Mouse (Mus musculus) CD8-positive naive resting alpha-beta T cell, adult 2 months (primary cell): Measurements from ENCODE around the gene Serpini1.
"Not testable (repeated sequence)": the region's sequence is repeated elsewhere in the genome, so short reads cannot be mapped to it uniquely, and the experiment has no call there.

Experiments
- DNase-seq, 2 experiments: peaks; one replicate each; pipeline ENCODE4 v3.0.0; 2022; ENCODE audit warnings: low read depth in 2 of 2, low spot score in 2 of 2

Serpini1 gene

DNA sequence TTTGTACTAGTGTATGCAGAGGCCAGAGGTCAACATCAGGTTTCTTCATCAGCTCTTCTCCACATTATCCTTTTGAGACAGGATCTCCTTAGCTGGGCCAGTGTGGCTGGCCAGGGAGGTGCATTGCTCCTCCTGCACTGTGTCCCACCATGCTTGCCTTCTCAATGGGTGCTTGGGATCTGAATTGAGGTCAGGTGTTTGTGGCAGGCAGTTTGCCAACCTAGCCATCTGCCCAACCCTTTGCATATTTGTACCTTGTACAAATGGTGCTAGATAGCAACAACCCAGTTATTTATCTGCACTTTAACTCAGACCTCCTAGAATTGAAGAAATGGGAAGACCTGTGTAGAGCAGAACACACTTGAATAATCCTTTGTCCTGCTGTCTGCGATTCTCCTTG is 78.3 kb downstream of the Serpini1 start:
- DNase-seq = no peak

DNA sequence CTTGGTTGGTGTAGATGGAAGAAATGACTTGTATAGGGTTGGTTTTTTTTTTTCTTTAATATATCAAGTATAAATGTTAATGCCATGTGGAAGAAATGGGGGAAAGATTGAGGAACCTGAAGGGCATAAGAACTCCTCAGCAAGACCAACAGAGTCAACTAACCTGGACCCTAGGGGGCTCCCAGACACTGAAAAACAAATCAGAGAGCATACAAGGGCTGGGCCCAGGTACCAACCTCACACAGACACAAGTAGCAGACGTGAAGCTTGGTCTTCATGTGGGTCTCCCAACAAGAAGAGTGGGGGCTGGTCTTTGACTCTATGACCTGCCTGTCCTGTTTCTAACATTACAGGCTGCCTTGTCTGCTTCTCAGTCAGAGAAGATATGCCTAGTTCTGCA is 82.2 kb downstream of the Serpini1 start:
- peak in 1 of 2 experiments; percentile 6 for DNase-seq

DNA sequence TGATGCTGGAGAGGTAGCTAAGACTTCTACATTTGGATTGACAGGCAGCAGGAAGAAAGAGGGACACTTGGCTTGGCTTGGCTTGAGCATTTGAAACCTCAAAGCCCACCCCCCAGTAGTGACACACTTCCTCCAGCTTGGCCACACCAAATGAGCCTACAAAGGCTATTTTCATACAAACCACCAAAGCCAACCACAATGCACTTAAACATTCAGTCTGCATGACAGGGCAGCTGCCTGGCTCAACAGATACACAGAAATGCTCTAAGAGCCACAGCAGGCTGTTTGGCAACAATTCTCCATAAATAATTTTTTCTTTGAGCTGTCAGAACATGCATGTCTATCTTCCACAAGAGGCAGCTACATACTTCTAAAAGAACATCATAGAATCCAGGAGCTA is 90.2 kb downstream of the Serpini1 start:
- no peak for DNase-seq

DNA sequence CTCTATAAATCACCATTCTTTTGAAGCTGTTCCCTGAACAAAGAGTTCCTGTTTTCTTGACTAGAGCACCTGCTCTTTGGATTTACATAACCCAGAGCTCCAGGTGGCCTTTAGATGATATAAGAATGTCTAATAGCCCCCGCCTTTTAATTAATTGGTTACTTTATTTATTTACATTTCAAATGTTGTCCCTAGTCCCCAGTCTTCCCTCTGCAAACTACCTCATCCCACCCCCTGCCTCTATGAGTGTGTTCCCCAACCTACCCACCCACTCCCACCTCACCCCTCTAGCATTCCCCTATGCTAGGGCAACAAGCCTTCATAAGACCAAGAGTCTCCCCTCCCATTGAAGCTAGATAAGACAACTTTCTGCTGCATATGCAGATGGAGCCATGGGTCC is 90.9 kb downstream of the Serpini1 start:
- no peak for DNase-seq

DNA sequence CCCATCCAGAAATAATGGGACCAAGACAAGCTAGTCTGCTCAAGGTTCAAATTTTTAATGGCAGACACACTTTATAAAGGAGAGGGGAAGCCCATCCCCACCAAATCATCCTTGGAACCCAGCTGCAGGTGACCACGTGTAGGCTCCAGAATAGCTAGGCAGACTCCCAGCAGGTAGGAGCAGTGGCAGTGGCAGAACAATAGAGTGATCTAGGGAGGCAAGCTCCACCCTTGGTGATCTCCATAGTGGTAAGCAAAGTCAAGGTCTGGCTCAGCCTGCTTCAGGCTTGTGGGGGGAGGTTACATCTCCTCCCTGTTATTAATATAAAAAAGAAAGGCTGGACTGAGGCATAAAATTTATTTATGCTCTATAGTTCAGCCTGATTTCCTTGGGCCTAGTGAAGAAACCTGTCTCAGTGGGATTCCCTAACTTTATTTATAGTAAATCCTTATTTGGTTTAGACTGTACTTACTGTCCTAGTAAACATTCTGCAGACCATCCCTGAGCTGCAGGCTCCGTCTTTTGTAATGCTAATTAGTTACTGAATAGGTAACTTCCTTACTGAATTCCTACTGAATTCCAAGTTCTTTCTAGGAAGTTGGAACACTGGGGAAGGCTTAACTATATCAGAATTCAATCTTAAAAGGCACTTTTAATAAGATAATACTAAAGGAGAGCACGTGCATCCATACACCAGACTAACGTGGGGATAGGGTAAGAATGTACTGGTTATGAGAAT is 93.2 kb downstream of the Serpini1 start:
- DNase-seq = not testable (repeated sequence)

DNA sequence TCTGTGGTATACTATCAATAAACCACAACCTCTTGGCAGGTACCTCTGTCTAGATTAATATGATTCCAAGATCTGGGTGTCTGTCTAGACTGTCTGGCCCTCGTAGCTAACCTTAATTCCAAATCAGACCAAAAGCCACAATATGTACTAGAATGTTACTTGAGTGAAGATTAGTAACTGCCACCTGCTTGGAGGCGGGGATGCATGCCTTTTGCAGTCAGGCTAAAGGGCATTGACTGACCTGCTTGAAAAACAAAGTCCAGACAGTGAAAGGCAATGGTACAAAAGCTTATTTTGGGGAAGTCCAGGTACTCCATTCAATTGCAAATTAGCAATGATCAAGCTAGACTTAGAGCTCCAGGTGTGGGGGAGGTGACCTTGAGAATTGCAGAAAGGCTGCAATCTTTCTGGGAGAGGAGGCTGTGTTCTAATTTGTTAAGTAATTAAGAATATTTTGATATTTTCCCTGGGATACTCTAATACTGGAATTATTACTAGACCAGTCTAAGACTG is 94.3 kb downstream of the Serpini1 start:
- DNase-seq = no peak

DNA sequence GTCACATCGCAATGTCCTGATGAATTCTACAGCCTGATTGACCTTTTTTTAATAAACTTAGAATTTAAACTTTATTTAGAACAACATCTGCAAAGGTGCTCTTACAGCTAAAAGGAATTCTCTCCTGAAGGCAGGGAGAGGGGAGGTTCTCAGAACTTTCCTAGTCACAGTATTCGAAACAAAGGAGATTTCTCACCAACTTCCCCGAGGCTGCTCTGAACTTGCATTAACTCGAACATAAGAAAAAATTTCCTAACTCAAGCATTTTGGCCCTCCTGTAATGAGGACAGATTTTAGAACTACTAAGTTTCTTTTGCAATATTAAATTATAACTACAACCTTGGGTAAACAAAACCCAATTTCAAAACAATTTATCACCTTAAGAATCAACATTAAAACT is 96.6 kb downstream of the Serpini1 start:
- not testable (repeated sequence) for DNase-seq

DNA sequence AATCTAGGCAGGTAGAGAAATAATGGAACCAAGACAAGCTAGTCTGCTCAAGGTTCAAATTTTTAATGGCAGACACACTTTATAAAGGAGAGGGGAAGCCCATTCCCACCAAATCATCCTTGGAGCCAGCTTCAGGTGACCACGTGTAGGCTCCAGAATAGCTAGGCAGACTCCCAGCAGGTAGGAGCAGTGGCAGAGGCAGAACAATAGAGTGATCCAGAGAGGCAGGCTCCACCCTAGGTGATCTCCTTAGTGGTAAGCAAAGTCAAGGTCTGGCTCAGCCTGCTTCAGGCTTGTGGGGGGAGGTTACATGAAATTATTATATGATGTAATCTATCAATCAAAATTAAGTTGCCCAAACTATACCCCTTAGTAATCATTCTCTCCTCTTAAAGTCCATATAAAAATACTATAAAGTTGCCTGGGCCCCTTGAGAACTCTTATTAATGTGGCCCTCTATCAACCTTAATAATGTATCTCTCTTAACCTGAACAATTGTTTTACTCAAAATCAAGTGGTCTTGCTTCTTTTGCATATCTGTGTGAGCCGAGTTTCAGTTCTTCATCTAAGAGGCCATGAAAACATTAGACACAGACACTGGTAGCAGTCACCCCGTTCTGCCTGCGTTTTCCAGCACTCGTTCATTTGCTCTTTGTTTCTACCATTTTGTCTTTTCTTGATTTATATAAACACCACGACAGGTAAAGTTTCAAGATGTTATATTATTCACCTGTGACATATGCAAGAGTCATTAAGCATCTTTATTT is 98.4 kb downstream of the Serpini1 start:
- no peak for DNase-seq

DNA sequence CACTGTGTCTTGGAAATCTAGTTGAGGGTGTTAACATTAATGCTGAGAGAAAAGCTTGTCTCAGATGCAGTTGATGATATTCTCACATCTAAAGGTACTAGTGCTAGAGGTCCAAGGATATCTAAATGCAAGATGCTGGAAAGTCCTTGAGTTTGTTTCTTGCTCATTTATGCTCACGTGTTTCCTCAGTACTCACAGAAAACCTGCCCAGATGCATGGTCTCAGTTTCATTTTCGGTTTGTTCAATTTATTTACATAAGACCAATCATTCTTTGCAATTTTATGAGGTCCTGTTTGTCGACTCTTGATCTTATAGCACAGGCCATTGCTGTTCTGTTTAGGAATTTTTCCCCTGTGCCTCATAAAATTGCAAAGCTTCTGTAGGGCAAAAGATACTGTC is 109.6 kb downstream of the Serpini1 start:
- no peak for DNase-seq

DNA sequence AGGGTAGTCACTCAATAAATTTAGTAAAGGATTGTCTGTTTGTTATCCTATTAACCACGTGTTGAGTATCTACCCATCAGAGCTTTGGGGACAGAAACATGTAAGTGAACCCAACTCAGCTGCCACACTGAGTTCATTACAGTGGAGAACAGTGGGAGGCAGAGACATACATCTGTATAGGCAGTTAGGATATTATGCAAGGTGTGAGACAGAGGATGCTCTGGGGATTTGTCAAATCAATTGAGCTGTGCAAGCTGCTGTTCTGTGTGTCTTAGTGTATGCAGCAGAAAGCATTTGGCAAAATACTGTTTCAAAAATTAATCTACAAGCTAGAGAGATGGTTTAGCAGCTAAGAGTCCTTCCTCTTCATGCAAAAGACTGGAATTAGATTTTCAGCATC is 113.1 kb downstream of the Serpini1 start:
- no peak for DNase-seq

DNA sequence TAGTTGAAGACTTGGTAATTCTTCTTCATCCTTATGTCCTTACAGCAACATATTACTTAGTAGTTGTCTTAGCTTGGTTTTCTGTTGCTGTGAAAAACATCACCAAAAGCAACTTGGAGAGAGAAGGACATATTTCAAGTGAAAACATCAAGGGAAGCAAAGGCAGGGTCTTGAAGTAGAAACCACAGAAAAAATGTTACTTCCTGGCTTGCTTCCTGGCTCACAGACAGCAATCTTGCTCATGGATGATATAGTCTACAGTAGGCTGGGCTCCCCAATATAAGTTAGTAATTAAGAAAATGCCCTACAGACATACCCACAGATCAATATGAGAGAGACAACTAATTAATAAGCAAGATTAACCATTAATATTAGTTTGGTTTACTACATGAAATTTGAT is 125.5 kb downstream of the Serpini1 start:
- no peak for DNase-seq

DNA sequence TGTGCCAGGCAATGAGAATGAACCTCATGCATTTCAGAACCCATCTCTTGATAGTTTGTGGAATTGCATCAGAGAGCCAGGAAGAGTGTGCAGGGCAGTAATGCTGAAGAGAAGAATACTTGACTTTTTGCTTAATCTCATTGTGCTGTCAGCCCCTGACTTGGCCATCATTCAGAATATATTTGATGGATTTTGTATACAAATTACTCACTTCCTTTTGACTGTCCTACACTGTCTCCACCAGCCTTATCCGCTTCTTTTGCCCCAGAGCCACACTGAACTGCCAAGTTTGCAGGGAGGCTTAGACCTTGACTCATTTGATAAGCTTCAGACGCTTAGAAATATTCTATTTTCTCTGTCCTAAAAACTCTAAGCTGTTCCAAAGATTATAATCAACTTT is 129.4 kb downstream of the Serpini1 start:
- DNase-seq = no peak

DNA sequence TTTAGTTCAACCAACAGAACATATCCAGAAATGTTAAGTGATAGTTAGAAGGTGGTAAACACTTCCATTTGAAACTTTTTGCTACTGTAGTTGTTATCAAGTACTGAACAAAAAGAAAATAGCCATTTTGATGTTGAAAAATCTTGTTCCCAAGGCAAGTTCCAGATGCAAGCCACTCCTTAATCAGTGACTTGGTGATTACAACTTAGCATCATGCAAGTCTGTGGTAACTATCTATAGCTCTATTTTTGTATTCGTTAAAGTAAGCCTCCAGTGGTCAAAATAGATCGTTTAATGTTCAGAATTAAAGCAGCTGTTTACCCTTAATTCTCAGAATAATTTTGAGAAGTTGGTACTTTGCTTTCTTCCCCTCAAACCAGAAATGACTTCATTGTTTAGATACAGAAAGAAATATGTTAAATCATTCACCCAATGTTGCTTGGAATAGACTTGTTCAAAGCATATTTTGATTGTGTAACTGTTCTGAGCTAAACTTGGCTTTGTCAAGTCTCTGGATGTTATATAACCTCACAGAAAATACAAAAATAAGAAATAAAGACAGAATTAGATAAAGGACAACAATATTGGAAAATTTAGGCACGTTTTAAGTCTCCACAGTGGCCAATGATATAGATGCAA is 130.0 kb downstream of the Serpini1 start:
- no peak for DNase-seq

DNA sequence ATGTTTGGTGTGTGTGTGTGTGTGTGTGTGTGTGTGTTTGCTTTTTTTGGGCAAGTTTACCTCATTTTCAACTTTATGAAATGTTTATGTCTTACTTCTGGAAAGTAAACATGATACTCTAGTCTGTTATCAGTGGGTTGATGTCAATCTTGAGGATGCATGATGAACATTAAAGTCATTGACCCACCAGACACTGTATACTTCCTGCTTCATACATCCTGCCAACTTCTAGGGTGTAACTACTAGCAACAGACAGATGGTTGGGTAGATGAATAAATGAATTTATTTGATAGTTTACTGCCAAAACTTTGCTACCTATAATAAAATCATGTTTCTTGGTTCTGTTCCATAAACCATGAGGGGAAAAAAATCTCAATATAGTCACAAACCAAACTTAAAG is 133.0 kb downstream of the Serpini1 start:
- DNase-seq = no peak

DNA sequence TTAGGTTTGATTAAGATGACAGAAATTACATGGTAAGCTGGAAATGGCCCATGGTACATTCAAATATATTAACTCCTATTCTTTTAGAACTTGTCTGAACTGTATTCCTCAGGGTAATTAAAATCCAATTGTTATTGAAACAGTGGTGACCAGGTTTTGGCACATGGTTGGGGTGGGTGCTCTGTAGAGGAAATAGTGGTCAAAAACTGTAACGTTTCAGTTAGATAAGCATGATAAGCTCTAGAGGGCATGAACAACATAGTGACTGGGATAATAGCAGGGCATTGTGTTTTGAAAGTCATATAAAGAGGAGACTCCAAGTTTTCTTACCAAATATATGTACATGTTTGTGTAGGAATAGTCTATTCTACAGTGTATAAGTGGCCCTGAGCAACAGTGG is 134.7 kb downstream of the Serpini1 start:
- no peak for DNase-seq
